Mouse (Mus musculus) regulatory T cell (primary cell): Measurements from ENCODE around the gene Tceal8.
"Not testable (repeated sequence)": the region's sequence is repeated elsewhere in the genome, so short reads cannot be mapped to it uniquely, and the experiment has no call there.

ENCODE experiments used
- in situ Hi-C: fragments of 300-600 bp; cut with MboI, MseI; formaldehyde crosslinking; loops from one replicate; pipeline ENCODE4 v1.15.1; 2025; ENCODE audit warnings: high pct_unique_total_duplicates

Tceal8 gene

GRCm38 (mm10) chrX:136172118-136172551, at the start of gene Tceal8:
TSS of gene Tceal8 (minus strand) at chrX:136172342.
- in situ Hi-C loops = no loop called here

- in situ Hi-C loops = no loop called here
Measured at GRCm38 (mm10) chrX:136216303-136216702, 44.2 kb upstream of the Tceal8 start.

GRCm38 (mm10) chrX:136214729-136215677, 42.9 kb upstream of the Tceal8 start, which contains the start of the genes Tceal7 and Bex1:
TSS of gene Tceal7 (plus strand) at chrX:136214779.
TSS of gene Bex1 (minus strand) at chrX:136215513.
- in situ Hi-C loops = not testable (repeated sequence)

DNA sequence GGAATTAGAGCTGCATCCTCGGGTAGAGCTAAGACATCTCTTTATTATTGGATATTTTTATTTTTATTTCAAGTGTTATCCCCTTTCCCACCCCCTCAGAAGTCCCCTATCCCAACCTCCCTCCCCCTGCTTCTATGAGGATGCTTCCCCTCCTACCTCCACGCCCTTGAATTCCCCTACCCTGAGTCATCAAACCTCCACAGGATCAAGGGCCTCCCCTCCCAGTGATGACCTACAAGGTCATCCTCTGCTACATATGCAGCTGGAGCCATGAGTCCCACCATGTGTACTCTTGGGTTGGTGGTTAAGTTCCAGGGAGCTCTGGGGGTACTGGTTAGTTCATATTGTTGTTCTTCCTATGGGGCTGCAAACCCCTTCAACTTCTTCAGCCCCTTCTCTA, 41.3 kb upstream of the Tceal8 start:
- in situ Hi-C loops = no loop called here

DNA sequence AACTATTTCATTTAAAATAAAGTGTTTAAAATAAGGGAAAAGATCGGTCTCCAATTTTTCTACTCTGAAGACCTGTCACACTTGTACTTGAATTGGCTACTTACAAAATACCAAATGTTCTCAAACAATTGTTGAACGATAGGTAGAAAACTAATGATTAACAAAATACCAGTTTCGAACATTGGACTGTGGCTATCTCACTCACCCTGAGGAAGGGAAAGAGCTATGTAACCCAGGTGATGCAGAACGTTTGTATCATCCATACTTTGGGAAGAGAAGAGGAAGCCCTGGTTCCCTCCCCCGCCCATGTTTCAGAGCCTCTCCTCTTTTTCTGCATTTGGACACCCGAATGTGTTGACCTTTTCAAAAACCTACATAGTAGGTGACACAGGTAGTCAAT, 32.3 kb upstream of the Tceal8 start:
- in situ Hi-C loops = no loop called here

GRCm38 (mm10) chrX:136203664-136204066, 31.5 kb upstream of the Tceal8 start, which contains the start of gene Tceal5:
TSS of gene Tceal5 (minus strand) at chrX:136203876.
- in situ Hi-C loops = no loop called here

DNA sequence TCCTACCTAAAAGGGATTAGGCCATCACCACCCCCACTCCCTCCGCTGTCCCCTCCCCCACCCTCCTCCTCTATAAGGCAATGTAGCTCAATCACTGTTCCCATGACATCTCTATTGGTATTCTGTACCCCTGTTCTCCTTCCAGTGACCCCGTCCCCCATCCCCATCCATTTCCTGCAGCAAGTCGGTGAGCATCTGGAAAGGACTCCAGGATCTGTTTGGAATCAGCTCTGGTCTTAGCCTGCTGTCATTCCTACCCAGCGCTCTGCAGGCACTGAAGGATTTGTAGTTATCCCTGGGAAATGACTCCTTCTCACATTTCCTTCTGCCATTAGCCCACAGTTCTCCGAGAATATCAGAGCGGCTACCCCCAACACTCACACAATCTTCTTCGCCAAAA, 31.1 kb upstream of the Tceal8 start:
- in situ Hi-C loops = no loop called here

DNA sequence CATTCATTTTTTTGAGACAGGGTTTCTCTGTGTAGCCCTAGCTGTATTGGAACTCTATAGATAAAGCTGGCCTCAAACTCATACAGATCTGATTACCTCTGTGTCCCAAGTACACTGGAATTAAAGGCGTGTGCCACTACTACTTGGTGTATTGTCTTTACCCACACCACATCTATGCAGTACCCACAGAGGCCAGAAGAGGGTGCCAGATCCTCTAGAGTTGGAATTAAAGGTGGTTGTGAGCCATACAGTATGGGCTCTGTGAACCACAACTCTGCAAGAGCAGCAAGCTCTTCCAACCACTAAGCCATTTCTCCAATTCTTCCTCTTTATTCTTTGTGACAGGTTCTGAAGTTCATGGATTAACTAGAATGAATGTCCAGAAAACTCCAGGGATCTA, 24.7 kb upstream of the Tceal8 start:
- in situ Hi-C loops = loop anchor here (5.0 kb wide), 1 partner anchor 110 kb away; no protein-coding TSS in a partner anchor

DNA sequence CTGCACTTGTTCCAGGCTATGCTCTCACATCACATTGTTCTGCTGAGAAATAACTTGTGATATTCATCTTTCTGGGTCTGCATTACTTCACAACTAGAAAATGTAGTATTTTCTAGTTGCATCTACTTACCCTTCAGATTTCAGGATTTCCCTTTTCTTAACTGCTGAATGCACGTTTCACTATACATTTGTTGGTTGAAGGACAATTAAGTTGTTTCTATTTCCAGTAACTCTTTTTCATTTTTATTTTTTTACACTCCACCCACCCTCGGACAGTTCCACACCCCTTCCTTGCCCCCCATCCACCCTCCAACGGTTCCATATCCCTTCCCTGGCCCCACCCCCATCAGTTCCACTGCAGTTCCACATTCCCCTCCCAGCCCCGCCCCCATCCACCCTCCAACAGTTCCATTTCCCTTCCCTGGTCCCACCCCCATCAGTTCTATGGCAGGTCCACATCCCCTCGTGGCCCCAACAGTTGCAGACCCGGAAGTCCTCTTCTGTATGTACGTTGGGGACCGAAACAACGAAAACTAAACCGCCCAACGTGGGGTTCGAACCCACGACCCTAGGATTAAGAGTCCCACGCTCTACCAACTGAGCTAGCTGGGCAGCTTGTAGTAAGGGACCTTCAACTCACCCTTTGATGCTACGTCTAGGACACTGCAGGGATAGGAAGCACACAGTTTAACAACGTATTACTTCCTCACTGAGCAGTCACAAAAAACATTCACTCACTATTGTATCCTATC, 23.2 kb upstream of the Tceal8 start:
- in situ Hi-C loops = loop anchor here (5.0 kb wide), 1 partner anchor 112 kb away; no protein-coding TSS in a partner anchor

- in situ Hi-C loops = no loop called here
Measured at GRCm38 (mm10) chrX:136183107-136183506, 11.0 kb upstream of the Tceal8 start.

DNA sequence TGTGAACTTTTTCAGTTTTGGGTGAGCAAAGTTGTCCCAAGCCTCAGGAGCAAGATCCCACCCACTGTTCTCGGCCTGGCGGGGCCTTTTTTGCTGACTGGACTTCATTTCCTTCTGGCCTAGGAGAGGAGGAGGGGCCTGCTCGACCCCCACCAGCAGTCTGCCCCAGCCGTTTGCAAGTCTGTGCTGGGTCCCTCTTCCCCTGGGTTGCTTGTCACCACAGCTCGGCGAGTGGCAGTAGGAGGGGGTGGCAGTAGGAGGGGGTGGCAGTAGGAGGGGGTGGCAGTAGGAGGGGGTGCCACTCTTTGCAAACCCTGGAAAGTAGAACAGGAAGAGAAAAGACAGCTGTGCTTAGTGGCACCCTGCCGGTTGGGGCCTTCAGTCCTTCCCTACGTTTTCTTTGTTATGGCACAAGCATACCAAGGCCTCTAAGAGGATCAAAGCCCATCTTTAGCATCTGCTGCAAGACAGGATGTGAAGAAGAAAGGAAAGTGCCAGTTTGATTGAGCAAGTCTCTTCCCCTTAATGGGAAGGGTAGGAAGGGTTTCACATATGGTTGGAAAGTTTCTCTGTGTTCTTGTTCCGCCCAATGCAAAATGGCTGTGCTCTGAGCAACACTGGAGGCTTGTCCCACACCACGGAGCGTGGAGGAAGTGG, 8.9 kb upstream of the Tceal8 start:
- in situ Hi-C loops = no loop called here

DNA sequence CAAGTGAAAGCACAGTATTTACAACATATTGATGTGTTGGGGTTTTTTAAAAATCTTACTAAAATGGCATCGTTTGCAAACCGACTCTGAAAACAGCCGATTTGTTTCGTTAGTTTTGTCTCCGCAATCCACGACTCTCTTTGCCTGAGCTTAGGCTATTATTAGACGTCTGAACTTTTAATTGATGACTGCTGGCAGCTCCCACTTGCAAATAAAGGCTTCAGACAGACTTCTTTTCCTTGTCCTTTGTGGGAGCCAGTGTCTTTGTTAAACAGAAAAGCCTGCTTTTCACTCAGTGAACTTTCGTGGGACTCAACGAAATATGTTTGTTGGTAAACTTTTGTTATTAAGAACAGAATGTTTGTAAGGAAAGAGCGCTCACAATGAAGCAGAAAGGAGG, 644 bp upstream of the Tceal8 start:
- in situ Hi-C loops = no loop called here

DNA sequence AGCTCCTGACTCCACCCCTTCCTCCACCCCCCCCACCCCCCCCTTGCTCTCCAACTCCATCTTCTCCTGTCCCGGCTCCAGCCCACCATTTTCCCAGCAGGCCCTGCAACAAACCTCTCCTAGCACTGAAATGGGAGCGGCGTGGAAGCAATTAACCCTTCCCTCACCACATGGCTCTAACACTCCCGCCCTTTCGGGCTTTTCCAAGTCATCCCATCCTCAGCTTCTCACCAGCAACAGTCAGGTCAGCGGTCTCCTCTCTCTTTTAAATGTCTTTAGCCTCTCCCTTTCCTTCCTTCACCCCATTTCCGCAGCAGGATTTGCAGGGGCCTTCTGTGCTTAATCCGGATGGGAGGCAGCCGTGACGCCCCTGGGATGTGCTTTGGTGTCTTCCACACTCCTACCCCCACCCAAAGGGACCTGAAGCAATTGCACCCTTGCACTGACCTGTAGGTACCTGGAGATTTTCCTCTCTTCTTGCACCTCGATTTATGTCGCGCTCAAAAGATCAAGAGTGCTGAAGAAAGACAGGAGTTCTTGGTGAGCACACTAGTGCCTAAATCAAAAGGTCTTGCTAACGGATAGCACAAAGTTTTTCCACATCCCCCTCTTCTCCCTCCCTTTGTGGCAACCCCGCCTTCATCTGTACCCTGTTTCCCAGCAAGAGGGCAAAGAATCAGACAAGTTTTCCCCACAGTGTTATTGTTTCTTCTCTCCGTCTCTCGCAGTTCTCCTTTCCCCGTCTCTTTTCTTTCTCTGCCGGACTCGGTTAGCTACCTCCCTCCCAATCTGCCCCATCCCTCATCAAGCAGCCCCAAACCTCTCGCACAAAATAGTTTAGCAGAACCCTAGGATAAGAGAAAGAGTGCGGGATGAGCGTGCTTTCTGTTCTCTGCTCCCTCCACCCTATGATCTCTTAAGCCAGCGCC, 689 bp downstream of the Tceal8 start:
- in situ Hi-C loops = no loop called here

GRCm38 (mm10) chrX:136170625-136171024, 1.5 kb downstream of the Tceal8 start:
- in situ Hi-C loops = no loop called here

GRCm38 (mm10) chrX:136144195-136144594, 27.9 kb downstream of the Tceal8 start:
- in situ Hi-C loops = loop anchor here (25.0 kb wide), 1 partner anchor 1343 kb away; no protein-coding TSS in a partner anchor

DNA sequence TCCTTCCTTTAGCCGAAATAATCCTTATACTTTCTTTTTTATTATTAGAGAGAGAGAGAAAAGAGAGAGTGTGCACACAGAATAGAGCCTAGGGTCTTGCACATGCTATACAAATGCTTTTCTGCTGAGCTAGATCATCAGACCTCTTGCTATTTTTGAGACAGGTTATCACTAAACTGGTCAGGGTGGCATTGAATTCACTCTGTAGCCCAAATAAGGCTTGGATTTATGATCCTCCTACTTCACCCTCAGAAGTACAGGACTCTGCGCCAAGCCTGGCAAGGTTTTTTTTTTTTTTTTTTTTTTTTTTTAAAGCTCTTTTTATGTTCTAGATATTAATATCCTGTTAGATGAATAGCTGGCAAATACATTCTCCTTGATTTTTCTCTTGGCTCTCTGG, 28.4 kb downstream of the Tceal8 start:
- in situ Hi-C loops = loop anchor here (25.0 kb wide), 1 partner anchor 1344 kb away; no protein-coding TSS in a partner anchor

DNA sequence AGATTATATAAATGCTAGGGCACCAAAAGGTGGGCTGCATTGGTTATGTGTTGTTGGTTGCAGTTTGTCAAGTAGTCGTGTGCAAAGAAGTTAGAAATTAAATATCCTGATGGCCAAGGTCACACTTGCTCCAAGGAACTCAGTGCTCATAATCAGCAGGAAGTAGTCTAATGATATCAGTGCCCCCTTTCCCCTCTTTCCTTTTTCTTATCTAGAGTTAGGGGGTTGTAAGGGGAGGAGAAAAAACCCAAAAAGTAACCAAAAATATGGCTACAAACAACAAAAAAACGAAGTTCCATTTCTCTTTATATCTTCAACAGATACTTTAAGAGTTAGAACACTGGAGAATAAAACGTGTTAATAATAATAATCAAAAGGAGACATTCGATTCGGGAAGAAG, 30.8 kb downstream of the Tceal8 start:
- in situ Hi-C loops = loop anchor here (25.0 kb wide), 1 partner anchor 1346 kb away; no protein-coding TSS in a partner anchor

- in situ Hi-C loops = loop anchor here (25.0 kb wide), 1 partner anchor 1348 kb away; no protein-coding TSS in a partner anchor
Measured at GRCm38 (mm10) chrX:136139640-136140004, 32.5 kb downstream of the Tceal8 start.

DNA sequence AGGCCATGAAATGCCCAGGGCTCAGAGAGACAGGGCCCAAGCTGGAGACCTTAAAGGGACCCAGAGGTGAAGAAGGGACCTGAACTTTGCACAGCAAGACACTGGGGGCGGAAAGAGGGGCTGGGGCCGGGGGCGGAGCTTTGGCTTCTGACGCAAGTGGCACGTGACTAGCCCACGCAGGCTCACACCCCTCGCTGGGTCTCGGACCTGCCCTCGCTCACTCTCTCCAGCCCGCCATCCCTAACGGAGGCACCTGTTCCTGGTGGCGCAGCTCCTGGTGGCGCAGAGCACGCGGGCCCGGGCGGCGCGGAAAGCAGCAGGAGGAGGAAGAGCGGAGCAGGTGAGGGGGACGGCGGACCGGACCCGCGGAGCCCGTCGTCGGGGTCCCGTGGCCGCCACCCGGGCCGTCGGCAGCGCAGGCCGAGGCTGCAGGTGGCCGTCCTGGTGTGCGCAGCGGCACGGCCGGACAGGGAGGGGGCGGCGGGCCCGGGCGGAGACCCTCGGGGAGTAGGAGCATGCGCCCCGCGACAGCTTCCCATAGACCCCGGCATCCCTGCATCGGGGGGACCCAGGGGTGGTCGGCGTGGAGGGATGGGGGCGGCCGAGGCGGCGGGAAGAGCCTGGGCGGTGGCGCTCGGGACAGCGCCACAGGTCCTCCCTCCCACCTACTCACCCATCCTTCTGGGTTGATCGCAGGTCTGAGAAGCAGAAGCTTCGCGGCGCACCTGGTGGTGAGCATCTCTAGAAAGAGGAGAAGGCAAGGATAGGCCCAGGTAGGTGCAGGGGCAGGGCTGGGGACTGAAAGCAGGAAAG, 33.1 kb downstream of the Tceal8 start, which contains the start of gene Bex4:
Gene Bex4 (plus strand): TSS at position 170 of the 813 bp plus-strand sequence.
- in situ Hi-C loops = loop anchor here (25.0 kb wide), 1 partner anchor 1348 kb away; no protein-coding TSS in a partner anchor
